Mouse (Mus musculus): Measurements from ENCODE around the gene Smyd2. TPM values are rescaled to one million over a fixed set of nuclear protein-coding genes. Genes with fewer than 3 reads are reported as not detected.
A peak's percentile ranks its signal among the peaks of the same experiment; 100 is the strongest.

Smyd2 gene
- polyA plus RNA-seq, 1 experiment, result 46.3 TPM

DNA sequence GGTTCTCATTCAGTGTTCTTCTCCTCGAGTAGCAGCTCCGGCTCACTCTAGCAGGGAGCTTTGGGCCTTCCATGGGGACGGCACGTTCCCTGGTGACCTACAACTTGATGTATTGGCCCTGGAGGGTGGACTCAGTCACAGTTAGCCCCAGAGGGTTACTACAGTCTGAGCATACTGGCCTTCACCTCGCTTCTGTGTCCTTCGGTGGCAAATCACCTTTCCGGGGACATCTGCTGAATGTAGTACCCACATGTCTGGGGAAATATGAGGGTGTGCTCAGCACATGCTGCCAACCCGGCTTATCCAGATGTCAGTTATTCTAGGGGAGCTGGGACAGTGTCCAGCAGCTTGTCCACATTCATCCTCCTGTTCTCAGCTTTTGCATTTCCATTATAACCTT, 48.6 kb downstream of the Smyd2 start:
- no peak for TF ChIP-seq CTCF (conservative IDR thresholded peaks at IDR 0.05; ENCODE audit: insufficient read depth, insufficient read length, low read depth, low read length)
- TF ChIP-seq POLR2A (IDR thresholded peaks at IDR 0.05; ENCODE audit: low read depth, low read length), result no peak
- Histone ChIP-seq H3K4me3 (ENCODE audit: insufficient read depth, low read depth, low read length) (no peak overlapping the region), H3K36me3 (ENCODE audit: control insufficient read depth, insufficient read depth, low read length) (no peaks in the 10 kb centered on the region), H3K4me1 (ENCODE audit: control insufficient read depth, insufficient read depth, low read length) (peaks cover 18% of the 10 kb centered on the region), H3K27ac (ENCODE audit: insufficient read depth, low read depth, low read length) (no peak overlapping the region), H3K27me3 (replicated peaks; ENCODE audit: control insufficient read depth, insufficient read depth, low read length) (no peaks in the 10 kb centered on the region)
- 72% methylated on average over 8 of the region's 8 CpGs for WGBS
- DNase-seq, result no peak

DNA sequence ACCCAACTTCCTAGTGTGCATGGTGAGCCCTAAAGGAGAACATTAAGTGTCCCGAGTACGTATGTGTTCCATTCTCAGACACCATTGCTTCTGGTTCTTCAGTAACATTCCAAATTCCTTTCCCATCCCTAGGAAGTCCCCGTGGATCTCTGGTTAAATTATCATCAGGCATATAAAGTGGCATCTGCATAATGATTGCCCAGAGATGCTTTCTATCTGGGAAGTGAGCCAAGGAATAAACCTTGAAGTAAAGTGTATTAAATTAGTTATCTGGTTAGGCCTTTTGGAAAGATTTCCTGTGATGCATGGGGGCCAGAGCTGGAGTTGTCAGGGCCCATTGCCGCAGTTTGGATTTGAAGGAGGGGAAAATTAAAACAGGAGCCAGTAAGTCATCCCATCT, 50.1 kb downstream of the Smyd2 start:
- Histone ChIP-seq H3K4me1 (ENCODE audit: control insufficient read depth, insufficient read depth, low read length) (peaks cover 18% of the 10 kb centered on the region), H3K27me3 (replicated peaks; ENCODE audit: control insufficient read depth, insufficient read depth, low read length) (no peaks in the 10 kb centered on the region), H3K27ac (ENCODE audit: insufficient read depth, low read depth, low read length) (no peak overlapping the region), H3K36me3 (ENCODE audit: control insufficient read depth, insufficient read depth, low read length) (no peaks in the 10 kb centered on the region), H3K4me3 (ENCODE audit: insufficient read depth, low read depth, low read length) (no peak overlapping the region)
- 55% methylated on average over 4 of the region's 4 CpGs for WGBS
- DNase-seq, result peak; percentile 27
- TF ChIP-seq CTCF (conservative IDR thresholded peaks at IDR 0.05; ENCODE audit: insufficient read depth, insufficient read length, low read depth, low read length), result no peak
- no peak for TF ChIP-seq POLR2A (IDR thresholded peaks at IDR 0.05; ENCODE audit: low read depth, low read length)

GRCm38 (mm10) chr1:189871625-189872024, 50.5 kb downstream of the Smyd2 start:
- Histone ChIP-seq H3K27ac (ENCODE audit: insufficient read depth, low read depth, low read length) (no peak overlapping the region), H3K36me3 (ENCODE audit: control insufficient read depth, insufficient read depth, low read length) (no peaks in the 10 kb centered on the region), H3K4me3 (ENCODE audit: insufficient read depth, low read depth, low read length) (no peak overlapping the region), H3K27me3 (replicated peaks; ENCODE audit: control insufficient read depth, insufficient read depth, low read length) (no peaks in the 10 kb centered on the region), H3K4me1 (ENCODE audit: control insufficient read depth, insufficient read depth, low read length) (peaks cover 18% of the 10 kb centered on the region)
- 74% methylated on average over 8 of the region's 8 CpGs for WGBS
- no peak for TF ChIP-seq POLR2A (IDR thresholded peaks at IDR 0.05; ENCODE audit: low read depth, low read length)
- no peak for TF ChIP-seq CTCF (conservative IDR thresholded peaks at IDR 0.05; ENCODE audit: insufficient read depth, insufficient read length, low read depth, low read length)
- DNase-seq, result no peak

DNA sequence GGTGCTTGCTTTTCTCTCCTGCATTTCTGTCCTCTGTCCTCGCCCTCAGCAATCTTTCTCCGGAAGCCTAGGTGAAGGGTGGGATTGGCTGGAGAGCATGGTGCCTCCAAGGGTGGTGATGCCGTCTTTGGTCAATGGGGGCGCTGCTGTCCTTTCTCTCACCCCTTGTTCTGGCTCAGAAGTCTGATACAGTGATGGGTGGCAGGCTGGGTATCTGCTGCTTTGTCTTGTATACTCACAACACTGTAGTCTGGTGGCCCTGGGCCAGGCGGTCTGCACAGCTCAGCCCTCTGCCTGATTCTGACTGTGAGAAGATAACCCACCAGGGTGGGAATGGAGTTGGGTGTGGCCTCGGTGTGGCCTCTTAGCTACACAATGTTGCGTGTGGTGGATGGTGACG, 51.6 kb downstream of the Smyd2 start:
- no peak overlapping the region for H3K4me3 ChIP-seq (ENCODE audit: insufficient read depth, low read depth, low read length)
- no peak for DNase-seq
- peaks cover 9% of the 10 kb centered on the region for H3K4me1 ChIP-seq (ENCODE audit: control insufficient read depth, insufficient read depth, low read length)
- 86% methylated on average over 8 of the region's 8 CpGs for WGBS
- TF ChIP-seq POLR2A (IDR thresholded peaks at IDR 0.05; ENCODE audit: low read depth, low read length), result no peak
- no peak; the same call in 1 of the 2 replicates for TF ChIP-seq CTCF (conservative IDR thresholded peaks at IDR 0.05; ENCODE audit: insufficient read depth, insufficient read length, low read depth, low read length)
- H3K27me3 ChIP-seq (replicated peaks; ENCODE audit: control insufficient read depth, insufficient read depth, low read length), result no peaks in the 10 kb centered on the region
- no peaks in the 10 kb centered on the region for H3K36me3 ChIP-seq (ENCODE audit: control insufficient read depth, insufficient read depth, low read length)
- H3K27ac ChIP-seq (ENCODE audit: insufficient read depth, low read depth, low read length), result no peak overlapping the region

- WGBS, result 84% methylated on average over 18 of the region's 18 CpGs
- TF ChIP-seq CTCF (conservative IDR thresholded peaks at IDR 0.05; ENCODE audit: insufficient read depth, insufficient read length, low read depth, low read length), result peak; percentile 36
- TF ChIP-seq POLR2A (IDR thresholded peaks at IDR 0.05; ENCODE audit: low read depth, low read length), result no peak
- H3K4me1 ChIP-seq (ENCODE audit: control insufficient read depth, insufficient read depth, low read length), result peaks cover 3% of the 10 kb centered on the region; the same call in 1 of the 2 replicates
- H3K27me3 ChIP-seq (replicated peaks; ENCODE audit: control insufficient read depth, insufficient read depth, low read length), result no peaks in the 10 kb centered on the region
- no peak for DNase-seq
- no peaks in the 10 kb centered on the region for H3K36me3 ChIP-seq (ENCODE audit: control insufficient read depth, insufficient read depth, low read length)
- H3K4me3 ChIP-seq (ENCODE audit: insufficient read depth, low read depth, low read length), result no peak overlapping the region
- no peak overlapping the region for H3K27ac ChIP-seq (ENCODE audit: insufficient read depth, low read depth, low read length)
Observed at GRCm38 (mm10) chr1:189869651-189870270, 52.4 kb downstream of the Smyd2 start.

GRCm38 (mm10) chr1:189868036-189868435, 54.1 kb downstream of the Smyd2 start:
- Histone ChIP-seq H3K4me1 (ENCODE audit: control insufficient read depth, insufficient read depth, low read length) (no peaks in the 10 kb centered on the region), H3K36me3 (ENCODE audit: control insufficient read depth, insufficient read depth, low read length) (no peaks in the 10 kb centered on the region), H3K27ac (ENCODE audit: insufficient read depth, low read depth, low read length) (peak overlapping the region; percentile 29), H3K4me3 (ENCODE audit: insufficient read depth, low read depth, low read length) (no peak overlapping the region), H3K27me3 (replicated peaks; ENCODE audit: control insufficient read depth, insufficient read depth, low read length) (no peaks in the 10 kb centered on the region)
- WGBS, result 80% methylated on average over 10 of the region's 10 CpGs
- TF ChIP-seq CTCF (conservative IDR thresholded peaks at IDR 0.05; ENCODE audit: insufficient read depth, insufficient read length, low read depth, low read length) (0 out of 2 replicates have a peak, but pooled peaks have one; percentile 10), POLR2A (IDR thresholded peaks at IDR 0.05; ENCODE audit: low read depth, low read length) (no peak)
- no peak for DNase-seq

- H3K36me3 ChIP-seq (ENCODE audit: control insufficient read depth, insufficient read depth, low read length), result no peaks in the 10 kb centered on the region
Observed at GRCm38 (mm10) chr1:189867497-189867896, 54.7 kb downstream of the Smyd2 start.

More at GRCm38 (mm10) chr1:189867497-189867896, 54.7 kb downstream of the Smyd2 start:
- peak overlapping the region; percentile 7; the same call in 1 of the 2 replicates for H3K4me3 ChIP-seq (ENCODE audit: insufficient read depth, low read depth, low read length)
- no peaks in the 10 kb centered on the region for H3K4me1 ChIP-seq (ENCODE audit: control insufficient read depth, insufficient read depth, low read length)
- DNase-seq, result peak; percentile 78
- TF ChIP-seq POLR2A (IDR thresholded peaks at IDR 0.05; ENCODE audit: low read depth, low read length) (no peak), CTCF (conservative IDR thresholded peaks at IDR 0.05; ENCODE audit: insufficient read depth, insufficient read length, low read depth, low read length) (no peak)
- H3K27me3 ChIP-seq (replicated peaks; ENCODE audit: control insufficient read depth, insufficient read depth, low read length), result no peaks in the 10 kb centered on the region
- H3K27ac ChIP-seq (ENCODE audit: insufficient read depth, low read depth, low read length), result peak overlapping the region; percentile 71
- 30% methylated on average over 9 of the region's 9 CpGs for WGBS
